Mouse (Mus musculus) inflammation-experienced regulatory T-cells, adult 16 weeks (primary cell): ENCODE measurements around the gene Ncf1. TPM values are rescaled to one million over a fixed set of nuclear protein-coding genes. Genes with fewer than 3 reads are reported as not detected.

Experiments used
- polyA plus RNA-seq: library from polyadenylated mRNA; unstranded; fragments of 100-300 nt; shearing (Covaris generic); gene quantifications from one replicate; pipeline ENCODE4 v1.2.1, GENCODE M21; 2017

Ncf1 gene
- 8.4 TPM for polyA plus RNA-seq

DNA sequence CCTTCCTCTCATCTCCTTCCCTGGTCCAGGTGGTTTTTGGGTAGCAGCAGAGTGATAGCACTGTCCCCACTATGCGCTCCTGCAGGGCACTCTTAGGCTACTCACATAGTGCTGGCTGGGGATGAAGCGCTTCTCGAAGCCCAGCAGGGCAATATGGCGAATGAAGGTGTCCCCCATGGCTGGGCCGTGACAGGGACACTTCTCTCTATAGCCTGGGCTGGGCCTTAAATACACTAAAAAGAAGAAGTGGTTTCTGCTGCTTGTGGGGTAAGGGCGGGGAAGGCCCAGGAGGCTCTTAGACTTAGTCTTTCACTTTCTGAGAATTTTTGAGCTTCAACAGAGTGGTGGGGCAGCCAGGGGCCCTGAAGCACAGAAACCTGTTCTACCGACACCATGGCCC is at the start of gene Ncf1:
Ncf1 (minus strand) TSS at position 235 of the 400 bp plus-strand sequence.

DNA sequence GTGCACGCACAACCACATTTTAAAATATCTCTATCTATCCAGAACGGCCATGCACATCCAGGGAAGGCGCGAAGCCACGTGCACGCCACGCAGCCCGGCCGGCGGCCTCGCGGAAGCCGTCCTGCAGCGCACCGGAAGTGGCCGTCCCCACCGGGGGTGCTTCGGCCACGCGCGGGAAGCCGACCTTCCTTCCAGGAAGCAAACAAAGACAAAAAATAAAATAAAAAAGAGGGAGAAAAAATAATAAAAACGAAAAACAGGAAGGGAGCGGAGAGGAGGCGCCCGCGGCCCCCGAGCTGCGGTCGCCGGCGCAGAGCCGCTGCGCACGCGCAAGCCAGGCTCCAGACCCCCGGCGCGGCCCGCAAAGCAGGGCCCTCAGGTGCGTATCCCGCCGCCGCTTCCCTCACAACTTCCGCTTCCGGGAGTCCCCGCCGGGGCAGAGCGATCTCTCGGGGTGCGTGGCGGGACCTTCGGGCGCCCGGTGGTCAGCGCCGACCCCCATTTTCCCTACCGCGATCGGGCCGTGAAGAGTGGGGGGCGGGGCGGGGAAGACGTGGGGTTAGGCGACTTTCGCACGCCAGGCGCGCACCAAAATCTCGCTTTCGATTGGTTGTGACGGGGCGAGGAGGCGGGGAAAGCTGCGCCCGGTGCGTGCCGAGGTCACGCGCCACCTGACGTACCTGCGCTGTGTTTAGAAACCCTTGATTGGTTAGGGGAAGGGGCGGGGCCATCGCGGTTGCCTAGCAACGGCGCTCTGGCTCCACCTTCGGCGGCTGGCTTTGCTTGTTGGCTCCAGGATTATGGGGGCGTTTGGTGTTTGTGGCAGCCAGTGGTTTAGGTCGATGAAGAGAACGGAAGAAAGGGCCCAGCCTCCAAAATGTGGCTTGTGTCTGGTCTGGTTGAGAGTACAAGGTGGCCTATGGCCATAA is 45.3 kb downstream of the Ncf1 start, which contains the start of gene Gtf2ird2:
Gtf2ird2 (plus strand) TSS at position 140 of the 929 bp plus-strand sequence.

DNA sequence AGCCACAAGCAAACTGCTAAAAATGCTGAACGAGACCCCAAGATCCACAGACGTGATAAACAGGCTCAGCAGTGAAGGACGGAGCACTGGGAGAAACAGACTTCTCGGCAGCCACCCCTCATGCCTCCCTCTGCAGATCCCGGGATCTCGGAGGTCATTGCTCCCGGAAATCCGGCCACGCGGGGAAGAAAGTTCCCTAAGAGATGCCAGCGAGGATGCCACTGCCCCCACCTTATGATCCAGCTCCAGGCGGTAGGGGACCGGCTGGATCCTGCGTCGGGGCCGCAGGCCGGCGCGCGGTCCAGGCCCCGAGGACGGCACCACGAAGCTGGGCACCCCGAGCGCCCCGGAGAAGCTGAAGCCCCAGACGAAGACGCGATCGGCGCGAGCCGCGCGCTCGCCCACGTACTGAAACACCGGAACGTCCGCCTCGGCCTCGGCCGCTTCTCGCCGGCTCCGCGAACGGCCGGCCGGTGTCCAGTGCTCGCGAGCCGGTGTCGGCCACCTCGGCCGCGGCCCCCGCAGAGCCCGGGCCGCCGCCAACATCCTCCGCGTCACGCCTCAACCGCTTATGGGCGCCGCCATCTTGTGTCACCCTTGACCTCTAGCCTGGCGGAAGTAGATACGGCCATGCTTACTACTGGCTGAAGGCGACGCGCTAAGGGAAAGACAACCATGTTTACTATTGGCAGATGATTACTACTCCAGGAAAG is 53.1 kb downstream of the Ncf1 start, which contains the start of gene Rcc1l:
Rcc1l (minus strand) TSS at position 606 of the 713 bp plus-strand sequence.

Other genes starting within 250 kb of the Ncf1 start
- gene Castor2, start 129.9 kb downstream of the Ncf1 start, polyA plus RNA-seq: 13.4 TPM
- gene Rcc1l, start 52.9 kb downstream of the Ncf1 start, polyA plus RNA-seq: 2.1 TPM
- gene Gtf2ird2, start 45.6 kb downstream of the Ncf1 start, polyA plus RNA-seq: 8.6 TPM
- 102 TPM for gene Gtf2i, start 85.1 kb upstream of the Ncf1 start, polyA plus RNA-seq
- 10.8 TPM for gene Gtf2ird1, start 227.1 kb upstream of the Ncf1 start, polyA plus RNA-seq